Mouse (Mus musculus) kidney, adult 2 months (tissue): ENCODE measurements around the gene Fads6.

Experiments
- CTCF ChIP-seq: fragments of 200-500 bp; conservative IDR thresholded peaks from 2 replicates; pipeline ENCODE4 v1.5.1; 2011; ENCODE audit warnings: low read depth, mild to moderate bottlenecking, control low read depth, low read length, moderate library complexity, mixed read lengths; ENCODE audit not compliant: insufficient read depth, insufficient read length
- POLR2A ChIP-seq: fragments of 200-500 bp; IDR thresholded peaks from one replicate; pipeline ENCODE4 v1.6.1; 2011; ENCODE audit warnings: low read depth, low read length, control low read depth

- TF ChIP-seq CTCF (no peak), POLR2A (no peak)
Observed at GRCm38 (mm10) chr11:115288305-115288704, 9.2 kb downstream of the Fads6 start.
